Mouse (Mus musculus) heart, embryonic 10.5 days (tissue): ENCODE measurements around the gene Tlr2. TPM values are rescaled to one million over a fixed set of nuclear protein-coding genes. Genes with fewer than 3 reads are reported as not detected.

Source experiments
- DNase-seq: peaks from one replicate; pipeline ENCODE4 v3.0.0-alpha.2; 2017; ENCODE audit warnings: low spot score
- H3K27ac ChIP-seq: fragments of 300-500 bp; sonication (generic); 2 replicates; pipeline ENCODE4 v1.5.1; 2016; ENCODE audit warnings: mild to moderate bottlenecking
- H3K27me3 ChIP-seq: fragments of 300-500 bp; sonication (generic); 2 replicates; pipeline ENCODE4 v1.6.1; 2016; ENCODE audit warnings: mild to moderate bottlenecking; ENCODE audit not compliant: poor library complexity, insufficient read depth, severe bottlenecking
- H3K36me3 ChIP-seq: fragments of 300-500 bp; sonication (generic); 2 replicates; pipeline ENCODE4 v1.6.1; 2016; ENCODE audit warnings: mild to moderate bottlenecking, moderate library complexity
- H3K4me1 ChIP-seq: fragments of 300-500 bp; sonication (generic); 2 replicates; pipeline ENCODE4 v1.6.1; 2016; ENCODE audit warnings: mild to moderate bottlenecking
- H3K4me3 ChIP-seq: fragments of 300-500 bp; sonication (generic); 2 replicates; pipeline ENCODE4 v1.5.1; 2016; ENCODE audit warnings: mild to moderate bottlenecking, moderate library complexity
- H3K9me3 ChIP-seq: fragments of 300-500 bp; sonication (generic); 2 replicates; pipeline ENCODE4 v1.6.1; 2016; ENCODE audit warnings: mild to moderate bottlenecking, moderate library complexity
- WGBS: fragments of 180-500 bp; shearing (Covaris S2); methylation state at CpG from one replicate; pipeline ENCODE4 v1.1.7; 2016; 5-methylcytosine and 5-hydroxymethylcytosine counted together
- polyA plus RNA-seq: library from polyadenylated mRNA; unstranded; fragments of >200 nt; fragmentation: Nextera tagmentation; extraction: Ambion mirVana; gene quantifications from 2 replicates; pipeline ENCODE4 v1.2.1, GENCODE M21; 2016

The Tlr2 gene
- polyA plus RNA-seq, 1 experiment from 2014 or later = 1.8 TPM

GRCm38 (mm10) chr3:83862956-83863355 is 21.4 kb upstream of the Tlr2 start:
- DNase-seq = no peak
- no peak overlapping the region for H3K27ac ChIP-seq

GRCm38 (mm10) chr3:83859595-83859994 is 18.0 kb upstream of the Tlr2 start:
- H3K36me3 ChIP-seq = no peaks in the 10 kb centered on the region
- peaks cover 15% of the 10 kb centered on the region for H3K4me1 ChIP-seq
- WGBS = 95% methylated on average over 7 of the region's 7 CpGs
- H3K27me3 ChIP-seq = no peaks in the 10 kb centered on the region
- DNase-seq = no peak
- no peak overlapping the region for H3K27ac ChIP-seq
- no peak overlapping the region for H3K4me3 ChIP-seq
- H3K9me3 ChIP-seq = no peaks in the 10 kb centered on the region

More at GRCm38 (mm10) chr3:83862956-83863355, 21.4 kb upstream of the Tlr2 start:
- Histone ChIP-seq H3K27me3 (no peaks in the 10 kb centered on the region), H3K36me3 (no peaks in the 10 kb centered on the region), H3K9me3 (no peaks in the 10 kb centered on the region), H3K4me3 (peak overlapping the region; percentile 10; the same call in 1 of the 2 replicates), H3K4me1 (peaks cover 15% of the 10 kb centered on the region)
- WGBS = 11% methylated on average over 1 of the region's 1 CpGs

- H3K27ac ChIP-seq = no peak overlapping the region
- no peaks in the 10 kb centered on the region for H3K36me3 ChIP-seq
- H3K9me3 ChIP-seq = no peaks in the 10 kb centered on the region
- WGBS = 86% methylated on average over 3 of the region's 3 CpGs
- H3K4me3 ChIP-seq = no peak overlapping the region
- no peaks in the 10 kb centered on the region for H3K27me3 ChIP-seq
- DNase-seq = no peak
- H3K4me1 ChIP-seq = peaks cover 15% of the 10 kb centered on the region
Observed at GRCm38 (mm10) chr3:83859071-83859470, 17.5 kb upstream of the Tlr2 start.

- no peak for DNase-seq
- 88% methylated on average over 13 of the region's 13 CpGs for WGBS
- Histone ChIP-seq H3K4me1 (peaks cover 4% of the 10 kb centered on the region; the same call in 1 of the 2 replicates), H3K27me3 (no peaks in the 10 kb centered on the region), H3K4me3 (no peak overlapping the region), H3K9me3 (no peaks in the 10 kb centered on the region), H3K27ac (no peak overlapping the region), H3K36me3 (no peaks in the 10 kb centered on the region)
Observed at GRCm38 (mm10) chr3:83857621-83858020, 16.1 kb upstream of the Tlr2 start.

- no peaks in the 10 kb centered on the region for H3K36me3 ChIP-seq
- 87% methylated on average over 5 of the region's 5 CpGs for WGBS
- no peak overlapping the region for H3K27ac ChIP-seq
- H3K9me3 ChIP-seq = no peaks in the 10 kb centered on the region
- no peaks in the 10 kb centered on the region for H3K4me1 ChIP-seq
- H3K27me3 ChIP-seq = no peaks in the 10 kb centered on the region
- no peak for DNase-seq
- no peak overlapping the region for H3K4me3 ChIP-seq
Observed at GRCm38 (mm10) chr3:83855643-83856042, 14.1 kb upstream of the Tlr2 start.

GRCm38 (mm10) chr3:83849341-83849740 is 7.8 kb upstream of the Tlr2 start:
- no peaks in the 10 kb centered on the region for H3K9me3 ChIP-seq
- H3K4me3 ChIP-seq = no peak overlapping the region
- no peak for DNase-seq
- no peaks in the 10 kb centered on the region for H3K36me3 ChIP-seq
- H3K27me3 ChIP-seq = no peaks in the 10 kb centered on the region
- WGBS = 72% methylated on average over 2 of the region's 2 CpGs
- H3K4me1 ChIP-seq = no peaks in the 10 kb centered on the region
- no peak overlapping the region for H3K27ac ChIP-seq

- Histone ChIP-seq H3K27ac (no peak overlapping the region), H3K9me3 (no peaks in the 10 kb centered on the region), H3K4me1 (peaks cover 8% of the 10 kb centered on the region; the same call in 1 of the 2 replicates), H3K36me3 (no peaks in the 10 kb centered on the region), H3K27me3 (0 out of 2 replicates have a peak, but pooled peaks cover under 1% of the 10 kb centered on the region), H3K4me3 (no peak overlapping the region)
- no peak for DNase-seq
- 44% methylated on average over 8 of the region's 8 CpGs for WGBS
Observed at GRCm38 (mm10) chr3:83844766-83845520, 3.4 kb upstream of the Tlr2 start.

- H3K9me3 ChIP-seq = no peaks in the 10 kb centered on the region
- DNase-seq = no peak
- H3K4me1 ChIP-seq = peaks cover 8% of the 10 kb centered on the region; the same call in 1 of the 2 replicates
- peaks cover 6% of the 10 kb centered on the region; the same call in 1 of the 2 replicates for H3K27me3 ChIP-seq
- H3K36me3 ChIP-seq = no peaks in the 10 kb centered on the region
- H3K4me3 ChIP-seq = no peak overlapping the region
- WGBS = 88% methylated on average over 5 of the region's 5 CpGs
- no peak overlapping the region for H3K27ac ChIP-seq
Observed at GRCm38 (mm10) chr3:83839477-83839876, 2.1 kb downstream of the Tlr2 start.

GRCm38 (mm10) chr3:83836685-83837084 is 4.9 kb downstream of the Tlr2 start:
- no peak overlapping the region for H3K4me3 ChIP-seq
- H3K27me3 ChIP-seq = peaks cover 6% of the 10 kb centered on the region; the same call in 1 of the 2 replicates
- H3K9me3 ChIP-seq = no peaks in the 10 kb centered on the region
- H3K27ac ChIP-seq = no peak overlapping the region
- no peaks in the 10 kb centered on the region for H3K36me3 ChIP-seq
- no peaks in the 10 kb centered on the region for H3K4me1 ChIP-seq
- WGBS = 72% methylated on average over 15 of the region's 15 CpGs
- no peak for DNase-seq

GRCm38 (mm10) chr3:83828145-83828611 is 13.4 kb downstream of the Tlr2 start:
- Histone ChIP-seq H3K36me3 (no peaks in the 10 kb centered on the region), H3K9me3 (no peaks in the 10 kb centered on the region), H3K27ac (no peak overlapping the region), H3K4me1 (no peaks in the 10 kb centered on the region), H3K27me3 (no peaks in the 10 kb centered on the region), H3K4me3 (no peak overlapping the region)
- 74% methylated on average over 5 of the region's 5 CpGs for WGBS
- DNase-seq = no peak

GRCm38 (mm10) chr3:83827684-83828083 is 13.9 kb downstream of the Tlr2 start:
- Histone ChIP-seq H3K36me3 (no peaks in the 10 kb centered on the region), H3K4me3 (no peak overlapping the region), H3K4me1 (no peaks in the 10 kb centered on the region), H3K27me3 (no peaks in the 10 kb centered on the region), H3K9me3 (no peaks in the 10 kb centered on the region), H3K27ac (no peak overlapping the region)
- WGBS = 90% methylated on average over 9 of the region's 9 CpGs
- DNase-seq = no peak

GRCm38 (mm10) chr3:83823774-83824173 is 17.8 kb downstream of the Tlr2 start:
- Histone ChIP-seq H3K36me3 (no peaks in the 10 kb centered on the region), H3K27ac (no peak overlapping the region), H3K27me3 (no peaks in the 10 kb centered on the region), H3K4me1 (no peaks in the 10 kb centered on the region), H3K9me3 (no peaks in the 10 kb centered on the region), H3K4me3 (no peak overlapping the region)
- no peak for DNase-seq
- 88% methylated on average over 4 of the region's 4 CpGs for WGBS

- WGBS = 81% methylated on average over 4 of the region's 4 CpGs
- DNase-seq = no peak
- H3K4me3 ChIP-seq = no peak overlapping the region
Observed at GRCm38 (mm10) chr3:83816372-83816925, 25.1 kb downstream of the Tlr2 start.

More at GRCm38 (mm10) chr3:83816372-83816925, 25.1 kb downstream of the Tlr2 start:
- no peaks in the 10 kb centered on the region for H3K4me1 ChIP-seq
- H3K27ac ChIP-seq = no peak overlapping the region
- H3K27me3 ChIP-seq = no peaks in the 10 kb centered on the region
- H3K36me3 ChIP-seq = no peaks in the 10 kb centered on the region
- no peaks in the 10 kb centered on the region for H3K9me3 ChIP-seq
